Mouse (Mus musculus): ENCODE measurements at regions not wholly inside any gene's neighbourhood (a gene's known extent, or its start where the extent isn't known, plus 50 kb on each side); places are given as distances from the start of the nearest gene placed in this dataset.

DNA sequence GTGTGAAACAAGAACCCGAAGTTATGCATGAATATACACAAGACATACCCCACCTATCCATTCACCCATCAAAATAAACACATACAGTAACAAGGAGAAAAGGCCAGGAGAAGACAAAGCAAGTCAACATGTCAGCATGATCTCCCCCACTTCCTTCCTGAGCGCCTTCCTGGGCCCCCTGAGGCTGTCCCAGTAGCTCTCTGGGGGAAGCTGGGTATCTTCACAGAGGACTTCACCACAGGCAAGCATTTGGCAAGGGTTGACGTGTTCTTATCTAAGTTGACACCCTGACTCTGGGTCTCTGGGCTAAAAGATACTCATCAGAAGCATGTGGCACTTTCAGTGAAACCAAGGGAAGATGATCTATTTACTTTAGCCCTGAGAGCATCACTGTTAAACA lies 138.1 kb upstream of the Dynlrb2 start:
- Histone ChIP-seq H3K4me3 (replicated peaks; ENCODE audit: low read length) (no peak overlapping the region), H3K9ac (ENCODE audit: low read length) (no peak overlapping the region), H3K27me3 (ENCODE audit: control insufficient read depth, insufficient read depth, low read length) (no peaks in the 10 kb centered on the region), H3K4me1 (ENCODE audit: control insufficient read depth, insufficient read depth, low read length) (no peaks in the 10 kb centered on the region), H3K9me3 (replicated peaks; ENCODE audit: control insufficient read depth, low read length) (no peaks in the 10 kb centered on the region), H3K27ac (ENCODE audit: low read length) (no peak overlapping the region), H3K36me3 (ENCODE audit: control insufficient read depth, insufficient read depth, low read length) (no peaks in the 10 kb centered on the region), H3K4me2 (ENCODE audit: low read depth, low read length) (no peak overlapping the region)
- no peak for ATAC-seq (ENCODE audit: insufficient read depth, low FRiP score)
- 61% methylated on average over 3 of the region's 3 CpGs for WGBS

DNA sequence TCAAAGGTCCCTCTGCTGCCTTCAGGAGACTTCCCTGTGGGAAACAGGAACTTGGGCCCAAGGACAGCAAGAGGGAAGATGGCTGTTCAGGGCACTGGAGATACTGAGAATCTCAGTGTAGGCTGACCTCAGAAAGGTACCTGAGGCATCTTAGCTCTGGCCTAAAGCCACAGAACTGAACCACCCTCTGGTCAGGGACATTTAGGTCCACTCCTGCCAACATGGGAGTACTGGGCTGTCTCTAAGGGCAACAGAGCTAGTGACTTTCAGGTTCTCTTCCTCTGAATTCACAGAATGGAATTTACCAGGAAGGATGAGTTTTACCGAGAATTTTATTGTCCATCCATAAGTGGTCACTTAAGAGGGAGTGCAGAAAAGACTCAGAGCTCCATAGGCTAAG lies 140.0 kb upstream of the Dynlrb2 start:
- WGBS, result 80% methylated on average over 1 of the region's 1 CpGs
- no peak for ATAC-seq (ENCODE audit: insufficient read depth, low FRiP score)
- no peak overlapping the region for H3K27ac ChIP-seq (ENCODE audit: low read length)

DNA sequence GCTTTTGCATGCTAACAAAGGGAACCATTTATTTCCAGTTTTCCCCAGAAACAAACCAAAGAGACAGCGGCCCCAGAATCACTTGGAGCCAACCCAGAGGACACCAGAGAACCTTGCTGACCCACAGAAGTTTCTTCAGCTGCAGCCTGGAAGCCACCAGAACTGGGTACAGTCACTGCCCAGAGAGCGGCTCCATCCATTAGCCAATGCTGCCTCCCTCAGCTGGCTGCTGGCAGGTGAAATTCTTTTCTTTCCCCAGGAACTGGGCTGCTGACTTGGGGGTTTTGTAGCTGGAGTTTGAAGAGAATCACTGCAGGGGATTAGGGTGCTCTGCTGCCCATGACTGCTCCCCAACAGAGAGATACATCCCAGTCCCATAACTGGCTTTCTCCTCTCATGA lies 140.6 kb upstream of the Dynlrb2 start:
- Histone ChIP-seq H3K9ac (ENCODE audit: low read length) (no peak overlapping the region), H3K4me3 (replicated peaks; ENCODE audit: low read length) (no peak overlapping the region), H3K4me1 (ENCODE audit: control insufficient read depth, insufficient read depth, low read length) (no peaks in the 10 kb centered on the region), H3K4me2 (ENCODE audit: low read depth, low read length) (no peak overlapping the region), H3K27ac (ENCODE audit: low read length) (no peak overlapping the region), H3K9me3 (replicated peaks; ENCODE audit: control insufficient read depth, low read length) (no peaks in the 10 kb centered on the region), H3K27me3 (ENCODE audit: control insufficient read depth, insufficient read depth, low read length) (no peaks in the 10 kb centered on the region), H3K36me3 (ENCODE audit: control insufficient read depth, insufficient read depth, low read length) (no peaks in the 10 kb centered on the region)
- ATAC-seq (ENCODE audit: insufficient read depth, low FRiP score), result no peak
- WGBS, result 78% methylated on average over 2 of the region's 2 CpGs

More for the DNA sequence above, 140.0 kb upstream of the Dynlrb2 start:
- Histone ChIP-seq H3K9ac (ENCODE audit: low read length) (no peak overlapping the region), H3K4me2 (ENCODE audit: low read depth, low read length) (no peak overlapping the region), H3K4me1 (ENCODE audit: control insufficient read depth, insufficient read depth, low read length) (no peaks in the 10 kb centered on the region), H3K36me3 (ENCODE audit: control insufficient read depth, insufficient read depth, low read length) (no peaks in the 10 kb centered on the region), H3K4me3 (replicated peaks; ENCODE audit: low read length) (no peak overlapping the region), H3K27me3 (ENCODE audit: control insufficient read depth, insufficient read depth, low read length) (no peaks in the 10 kb centered on the region), H3K9me3 (replicated peaks; ENCODE audit: control insufficient read depth, low read length) (no peaks in the 10 kb centered on the region)

DNA sequence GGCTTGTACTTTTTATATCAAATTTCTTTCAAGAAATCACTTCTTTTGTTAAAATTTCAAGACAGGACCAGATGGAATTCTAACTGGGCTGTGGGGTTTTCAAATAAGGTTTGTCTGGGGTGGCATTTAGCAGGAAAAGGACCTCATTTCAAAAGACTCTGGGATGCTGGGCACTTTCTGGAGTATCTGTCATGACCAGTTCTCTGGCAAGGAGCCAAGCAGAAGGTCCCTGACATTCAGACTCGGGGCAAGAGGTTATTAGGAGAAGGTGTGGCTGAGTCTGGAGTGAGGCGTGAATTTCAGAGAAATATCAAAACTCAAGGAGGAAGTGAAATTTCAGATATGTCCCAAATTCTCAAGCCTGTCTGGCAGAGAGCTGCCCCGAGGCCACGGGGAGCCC lies 142.4 kb upstream of the Dynlrb2 start:
- Histone ChIP-seq H3K9me3 (replicated peaks; ENCODE audit: control insufficient read depth, low read length) (no peaks in the 10 kb centered on the region), H3K4me1 (ENCODE audit: control insufficient read depth, insufficient read depth, low read length) (no peaks in the 10 kb centered on the region), H3K9ac (ENCODE audit: low read length) (no peak overlapping the region), H3K27me3 (ENCODE audit: control insufficient read depth, insufficient read depth, low read length) (no peaks in the 10 kb centered on the region), H3K27ac (ENCODE audit: low read length) (no peak overlapping the region), H3K4me2 (ENCODE audit: low read depth, low read length) (no peak overlapping the region), H3K4me3 (replicated peaks; ENCODE audit: low read length) (no peak overlapping the region), H3K36me3 (ENCODE audit: control insufficient read depth, insufficient read depth, low read length) (no peaks in the 10 kb centered on the region)
- WGBS, result 49% methylated on average over 4 of the region's 4 CpGs
- ATAC-seq (ENCODE audit: insufficient read depth, low FRiP score), result no peak

DNA sequence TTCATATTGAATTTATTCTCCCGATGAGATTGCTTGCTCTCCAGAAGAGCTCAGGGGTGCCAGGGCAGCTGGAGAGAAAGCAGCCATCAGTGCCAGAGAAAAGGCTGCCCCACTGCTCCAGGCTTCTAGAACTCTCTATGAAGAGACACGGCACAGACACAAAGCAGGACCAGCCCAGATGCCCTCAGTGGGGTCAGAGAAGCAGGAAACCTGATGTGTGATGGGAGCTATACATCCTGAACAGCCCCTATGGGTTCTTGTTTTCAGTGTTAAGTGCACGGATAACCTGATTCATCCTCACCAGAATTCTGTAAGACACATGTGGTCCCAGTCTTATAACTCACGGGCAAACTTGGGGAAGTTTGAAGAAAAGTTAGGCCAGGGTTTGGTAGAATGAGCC lies 145.0 kb upstream of the Dynlrb2 start:
- no peaks in the 10 kb centered on the region for H3K4me1 ChIP-seq (ENCODE audit: control insufficient read depth, insufficient read depth, low read length)

DNA sequence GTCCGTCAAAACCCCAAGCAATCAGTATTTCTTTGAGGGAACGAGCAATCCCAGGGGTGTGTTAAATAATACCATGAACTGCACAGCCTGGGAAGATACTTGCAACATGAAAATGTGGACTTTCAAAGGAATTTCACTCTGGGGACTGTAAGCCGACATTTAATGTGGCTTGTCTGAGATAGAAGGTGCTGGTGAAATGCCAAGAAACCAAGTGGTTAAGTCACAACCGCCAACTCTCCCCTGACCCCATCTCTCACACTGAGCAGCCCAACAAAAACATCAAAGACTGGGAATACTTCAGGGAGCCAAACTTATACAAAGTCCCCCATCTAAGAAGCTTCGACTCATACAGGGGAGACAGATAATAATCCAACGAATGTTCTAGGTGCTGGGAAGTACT lies 150.0 kb upstream of the Dynlrb2 start:
- H3K4me1 ChIP-seq (ENCODE audit: control insufficient read depth, insufficient read depth, low read length), result no peaks in the 10 kb centered on the region
- no peak overlapping the region for H3K9ac ChIP-seq (ENCODE audit: low read length)
- H3K27ac ChIP-seq (ENCODE audit: low read length), result no peak overlapping the region
- no peak overlapping the region for H3K4me2 ChIP-seq (ENCODE audit: low read depth, low read length)
- ATAC-seq (ENCODE audit: insufficient read depth, low FRiP score), result no peak
- WGBS, result 72% methylated on average over 6 of the region's 6 CpGs
- no peak overlapping the region for H3K4me3 ChIP-seq (replicated peaks; ENCODE audit: low read length)
- H3K36me3 ChIP-seq (ENCODE audit: control insufficient read depth, insufficient read depth, low read length), result no peaks in the 10 kb centered on the region
- H3K9me3 ChIP-seq (replicated peaks; ENCODE audit: control insufficient read depth, low read length), result no peaks in the 10 kb centered on the region
- H3K27me3 ChIP-seq (ENCODE audit: control insufficient read depth, insufficient read depth, low read length), result no peaks in the 10 kb centered on the region

More for the DNA sequence above, 145.0 kb upstream of the Dynlrb2 start:
- no peak overlapping the region for H3K4me2 ChIP-seq (ENCODE audit: low read depth, low read length)
- no peak overlapping the region for H3K27ac ChIP-seq (ENCODE audit: low read length)
- 79% methylated on average over 4 of the region's 4 CpGs for WGBS
- no peaks in the 10 kb centered on the region for H3K36me3 ChIP-seq (ENCODE audit: control insufficient read depth, insufficient read depth, low read length)
- no peak for ATAC-seq (ENCODE audit: insufficient read depth, low FRiP score)
- no peak overlapping the region for H3K4me3 ChIP-seq (replicated peaks; ENCODE audit: low read length)
- no peaks in the 10 kb centered on the region for H3K27me3 ChIP-seq (ENCODE audit: control insufficient read depth, insufficient read depth, low read length)
- H3K9ac ChIP-seq (ENCODE audit: low read length), result no peak overlapping the region
- H3K9me3 ChIP-seq (replicated peaks; ENCODE audit: control insufficient read depth, low read length), result no peaks in the 10 kb centered on the region

DNA sequence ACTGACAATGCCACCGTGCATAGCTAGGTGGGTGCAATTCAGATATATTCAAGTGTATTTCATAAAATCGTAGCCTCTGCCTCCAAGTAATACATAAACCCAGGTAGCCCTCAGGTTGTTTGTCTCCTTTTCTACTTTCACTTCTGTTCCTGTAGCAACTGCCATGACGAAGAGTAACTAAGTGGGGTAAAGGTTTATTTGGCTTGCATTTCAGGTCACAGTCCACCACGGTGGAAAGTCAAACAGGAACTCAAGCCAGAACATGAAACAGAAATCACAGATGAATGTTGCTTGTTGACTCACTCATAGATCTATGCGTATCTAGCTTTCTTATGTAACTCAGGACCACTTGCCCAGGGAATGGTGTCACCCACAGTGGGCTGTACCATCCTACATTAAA lies 150.9 kb upstream of the Dynlrb2 start:
- H3K4me3 ChIP-seq (replicated peaks; ENCODE audit: low read length), result no peak overlapping the region
- ATAC-seq (ENCODE audit: insufficient read depth, low FRiP score), result no peak
- no peak overlapping the region for H3K27ac ChIP-seq (ENCODE audit: low read length)
- WGBS, result 76% methylated on average over 5 of the region's 5 CpGs
- H3K27me3 ChIP-seq (ENCODE audit: control insufficient read depth, insufficient read depth, low read length), result no peaks in the 10 kb centered on the region
- no peak overlapping the region for H3K4me2 ChIP-seq (ENCODE audit: low read depth, low read length)
- H3K36me3 ChIP-seq (ENCODE audit: control insufficient read depth, insufficient read depth, low read length), result no peaks in the 10 kb centered on the region
- no peaks in the 10 kb centered on the region for H3K9me3 ChIP-seq (replicated peaks; ENCODE audit: control insufficient read depth, low read length)
- H3K9ac ChIP-seq (ENCODE audit: low read length), result no peak overlapping the region
- no peaks in the 10 kb centered on the region for H3K4me1 ChIP-seq (ENCODE audit: control insufficient read depth, insufficient read depth, low read length)

DNA sequence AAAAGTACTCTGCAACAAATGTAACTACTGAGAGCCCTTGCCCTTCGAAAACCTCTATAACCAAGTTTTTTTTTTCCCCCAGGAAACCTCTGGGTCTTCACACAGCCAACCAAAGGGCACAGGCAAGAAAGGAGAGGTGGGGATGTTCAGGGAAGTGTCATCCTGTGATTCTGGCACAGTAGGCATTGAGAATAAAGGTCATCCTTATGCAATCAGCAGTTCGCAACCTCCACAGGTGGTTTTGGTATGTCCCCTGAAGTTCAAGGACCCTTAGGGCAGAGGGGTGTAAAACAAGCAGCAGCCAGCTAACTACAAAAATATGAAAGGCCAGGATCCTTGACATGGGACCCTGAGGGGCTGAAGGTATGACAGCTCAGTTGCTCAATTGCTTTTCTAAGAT lies 152.1 kb upstream of the Dynlrb2 start:
- Histone ChIP-seq H3K4me1 (ENCODE audit: control insufficient read depth, insufficient read depth, low read length) (no peaks in the 10 kb centered on the region), H3K36me3 (ENCODE audit: control insufficient read depth, insufficient read depth, low read length) (no peaks in the 10 kb centered on the region), H3K27ac (ENCODE audit: low read length) (no peak overlapping the region), H3K4me3 (replicated peaks; ENCODE audit: low read length) (no peak overlapping the region), H3K9me3 (replicated peaks; ENCODE audit: control insufficient read depth, low read length) (no peaks in the 10 kb centered on the region), H3K4me2 (ENCODE audit: low read depth, low read length) (no peak overlapping the region), H3K9ac (ENCODE audit: low read length) (no peak overlapping the region), H3K27me3 (ENCODE audit: control insufficient read depth, insufficient read depth, low read length) (no peaks in the 10 kb centered on the region)
- ATAC-seq (ENCODE audit: insufficient read depth, low FRiP score), result no peak
- 94% methylated on average over 2 of the region's 2 CpGs for WGBS

DNA sequence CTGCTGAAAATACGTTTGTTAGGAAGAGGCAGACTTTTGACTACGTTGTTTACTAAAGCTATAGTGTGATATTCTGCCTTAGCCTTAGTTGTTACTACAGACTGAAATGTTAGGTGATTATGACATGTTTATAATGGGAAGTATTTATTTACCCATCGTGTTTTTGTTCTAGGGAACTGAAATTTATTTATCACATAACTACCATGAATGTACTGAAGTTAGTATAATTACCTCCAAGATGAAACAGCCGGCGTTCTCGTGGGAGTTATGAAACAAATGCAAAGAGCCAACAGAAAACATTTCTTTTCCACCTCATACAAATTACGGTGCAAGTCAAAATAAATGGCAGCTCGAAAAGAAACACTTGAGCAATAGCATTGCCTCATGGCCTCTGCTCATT lies 155.8 kb upstream of the Dynlrb2 start:
- Histone ChIP-seq H3K9ac (ENCODE audit: low read length) (no peak overlapping the region), H3K27me3 (ENCODE audit: control insufficient read depth, insufficient read depth, low read length) (no peaks in the 10 kb centered on the region), H3K9me3 (replicated peaks; ENCODE audit: control insufficient read depth, low read length) (no peaks in the 10 kb centered on the region), H3K4me3 (replicated peaks; ENCODE audit: low read length) (no peak overlapping the region), H3K27ac (ENCODE audit: low read length) (no peak overlapping the region), H3K36me3 (ENCODE audit: control insufficient read depth, insufficient read depth, low read length) (no peaks in the 10 kb centered on the region), H3K4me1 (ENCODE audit: control insufficient read depth, insufficient read depth, low read length) (no peaks in the 10 kb centered on the region), H3K4me2 (ENCODE audit: low read depth, low read length) (no peak overlapping the region)
- 76% methylated on average over 8 of the region's 8 CpGs for WGBS
- no peak for ATAC-seq (ENCODE audit: insufficient read depth, low FRiP score)

DNA sequence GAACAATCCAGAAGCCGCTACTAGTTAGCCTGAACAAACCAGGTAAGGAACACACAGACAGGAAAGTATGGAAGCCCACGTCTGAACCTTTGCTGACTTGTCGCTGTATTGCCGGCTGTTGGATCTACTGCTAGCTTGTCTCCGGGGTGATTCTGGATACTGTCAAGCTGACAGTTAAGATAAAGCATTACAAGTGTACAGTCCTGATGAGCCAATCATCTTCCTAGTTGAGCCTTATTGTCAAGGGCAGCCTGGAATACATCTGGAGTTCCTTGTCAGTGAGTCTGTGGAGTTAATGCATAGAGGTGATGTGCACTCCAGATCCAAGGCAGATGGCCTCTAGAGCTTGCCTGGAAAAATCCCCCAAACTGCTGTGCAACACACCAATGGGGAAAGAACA lies 157.8 kb upstream of the Dynlrb2 start:
- 60% methylated on average over 5 of the region's 5 CpGs for WGBS
- Histone ChIP-seq H3K36me3 (ENCODE audit: control insufficient read depth, insufficient read depth, low read length) (no peaks in the 10 kb centered on the region), H3K4me2 (ENCODE audit: low read depth, low read length) (no peak overlapping the region), H3K4me3 (replicated peaks; ENCODE audit: low read length) (no peak overlapping the region), H3K9me3 (replicated peaks; ENCODE audit: control insufficient read depth, low read length) (no peaks in the 10 kb centered on the region), H3K27ac (ENCODE audit: low read length) (no peak overlapping the region), H3K4me1 (ENCODE audit: control insufficient read depth, insufficient read depth, low read length) (no peaks in the 10 kb centered on the region), H3K27me3 (ENCODE audit: control insufficient read depth, insufficient read depth, low read length) (no peaks in the 10 kb centered on the region), H3K9ac (ENCODE audit: low read length) (no peak overlapping the region)
- ATAC-seq (ENCODE audit: insufficient read depth, low FRiP score), result peak; percentile 73

Data from stomach, embryonic 16.5 days (tissue).